Mouse (Mus musculus) ES-E14 (cell line): ENCODE measurements at regions not wholly inside any gene's neighbourhood (a gene's known extent, or its start where the extent isn't known, plus 50 kb on each side); places are given as distances from the start of the nearest gene placed in this dataset.

Experiments
- CHD2 ChIP-seq: IDR thresholded peaks from 2 replicates; pipeline ENCODE4 v1.6.1; 2014; ENCODE audit warnings: mild to moderate bottlenecking, low read depth, low read length, inconsistent platforms
- HCFC1 ChIP-seq: IDR thresholded peaks from 2 replicates; pipeline ENCODE4 v1.6.1; 2012; ENCODE audit warnings: low read length, inconsistent platforms, borderline replicate concordance; ENCODE audit not compliant: insufficient read depth
- MAFK ChIP-seq: IDR thresholded peaks from 2 replicates; pipeline ENCODE4 v1.6.1; 2014; ENCODE audit warnings: mild to moderate bottlenecking, low read depth, low read length, inconsistent platforms; ENCODE audit not compliant: insufficient read depth
- ZC3H11A ChIP-seq: IDR thresholded peaks from 2 replicates; pipeline ENCODE4 v1.6.1; 2012; ENCODE audit warnings: low read depth, mild to moderate bottlenecking, inconsistent platforms, low read length, borderline replicate concordance
- ZNF384 ChIP-seq: IDR thresholded peaks from 2 replicates; pipeline ENCODE4 v1.6.1; 2012; ENCODE audit warnings: low read depth, low read length, inconsistent platforms

DNA sequence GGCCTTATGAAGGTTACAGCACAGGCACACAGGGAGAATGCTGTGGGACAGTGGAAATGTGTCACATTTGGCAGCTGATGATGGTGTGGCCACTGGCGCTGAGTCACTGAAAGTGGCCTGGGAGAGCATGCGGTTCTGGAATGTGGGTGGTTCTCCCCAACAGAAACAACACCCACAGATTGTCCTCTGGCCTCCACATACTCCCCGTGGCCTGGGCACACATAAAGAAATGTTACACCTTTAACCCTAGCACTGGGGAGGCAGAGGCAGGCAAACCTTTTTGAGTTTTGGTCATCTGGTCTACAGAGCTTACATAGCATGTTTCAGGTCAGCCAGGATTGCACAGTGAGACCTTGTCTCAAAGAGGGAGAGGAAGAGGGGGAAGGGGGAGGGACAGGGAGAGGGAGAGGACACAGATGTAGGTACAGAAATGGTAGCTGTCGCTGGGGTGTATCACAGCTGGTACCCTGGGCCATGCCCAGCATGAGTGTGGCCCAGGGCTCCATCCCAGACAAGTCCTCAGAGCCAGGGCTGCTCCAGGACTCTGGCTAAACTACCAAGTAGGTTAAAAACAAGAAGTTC is 60.1 kb downstream of the 1700001O22Rik start:
- TF ChIP-seq MAFK (no peak), ZC3H11A (no peak), CHD2 (no peak), ZNF384 (no peak), HCFC1 (no peak)
